In the genomic region with DNA sequence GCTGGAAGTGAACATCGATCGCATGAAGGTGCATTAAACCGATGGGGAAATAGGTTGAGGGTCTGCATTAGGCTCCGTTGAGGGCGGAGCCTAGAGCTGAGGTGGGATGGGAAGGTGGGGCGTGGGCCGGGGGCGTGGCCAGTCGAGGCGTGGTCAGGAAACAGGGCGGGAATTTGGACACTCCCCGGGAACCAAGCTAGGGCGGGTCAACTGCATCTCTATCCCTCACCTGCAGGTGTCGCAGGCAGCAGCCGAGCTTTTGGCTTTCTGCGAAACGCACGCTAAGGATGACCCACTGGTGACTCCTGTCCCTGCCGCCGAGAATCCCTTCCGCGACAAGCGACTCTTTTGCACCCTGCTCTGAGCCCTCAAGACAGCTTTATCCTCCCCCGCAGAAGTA, we compare ENCODE assay signal across 8 mouse cellular contexts. TPM values are rescaled to one million over a fixed set of nuclear protein-coding genes. Genes with fewer than 3 reads are reported as not detected.
A peak's percentile ranks its signal among the peaks of the same experiment; 100 is the strongest.
DNase-seq lines count a peak whose midpoint lies in the region; ATAC-seq and TF ChIP-seq lines count a peak whose summit lies in the region.

No protein-coding gene starts in this region.

- peak overlapping the region; percentile 42 for H3K4me3 ChIP-seq in gastrocnemius, adult 2 months
- peak overlapping the region; percentile 18 for H3K4me3 ChIP-seq in hindbrain, embryonic 15.5 days
- H3K4me3 ChIP-seq in limb, embryonic 12.5 days (replicated peaks): peak overlapping the region; percentile 26
- H3K4me3 ChIP-seq in midbrain, embryonic 13.5 days (replicated peaks): peak overlapping the region; percentile 23

- no peaks in the 10 kb centered on the region for H3K9me3 ChIP-seq in hindbrain, embryonic 15.5 days
- H3K9me3 ChIP-seq in limb, embryonic 12.5 days: no peaks in the 10 kb centered on the region
- no peaks in the 10 kb centered on the region for H3K9me3 ChIP-seq in midbrain, embryonic 13.5 days

- peaks cover 31% of the 10 kb centered on the region for H3K4me1 ChIP-seq in hindbrain, embryonic 15.5 days (replicated peaks)
- H3K4me1 ChIP-seq in limb, embryonic 12.5 days (replicated peaks): peaks cover 54% of the 10 kb centered on the region
- H3K4me1 ChIP-seq in midbrain, embryonic 13.5 days (replicated peaks): peaks cover 50% of the 10 kb centered on the region

- peaks cover 10% of the 10 kb centered on the region; the same call in 1 of the 2 replicates for H3K27me3 ChIP-seq in hindbrain, embryonic 15.5 days
- H3K27me3 ChIP-seq in limb, embryonic 12.5 days: 0 out of 2 replicates have a peak, but pooled peaks cover 6% of the 10 kb centered on the region
- H3K27me3 ChIP-seq in midbrain, embryonic 13.5 days: peaks cover 34% of the 10 kb centered on the region

- 0 out of 2 replicates have a peak overlapping the region, but pooled peaks have one; percentile 34 for H3K9ac ChIP-seq in hindbrain, embryonic 15.5 days
- peak overlapping the region; percentile 31; the same call in 1 of the 2 replicates for H3K9ac ChIP-seq in limb, embryonic 12.5 days (replicated peaks)
- peak overlapping the region; percentile 43 for H3K9ac ChIP-seq in midbrain, embryonic 13.5 days (replicated peaks)

- WGBS in hindbrain, embryonic 15.5 days: 0% methylated on average over 24 of the region's 24 CpGs
- WGBS in limb, embryonic 12.5 days: under 1% methylated on average over 24 of the region's 24 CpGs
- 1% methylated on average over 24 of the region's 24 CpGs for WGBS in midbrain, embryonic 13.5 days

- DNase-seq in ovary, postnatal 14 days (ENCODE audit: low spot score): peak; percentile 70
- DNase-seq in ovary, postnatal 10 days (ENCODE audit: low spot score): no peak
- DNase-seq in cerebellum, postnatal 14 days: peak; percentile 90 to 91
- peak; percentile 87 for DNase-seq in gastrocnemius, adult 2 months
- peak; percentile 69 to 87 for DNase-seq in spleen, postnatal 4 days (ENCODE audit: low spot score in 2 of 2)

- H3K4me2 ChIP-seq in hindbrain, embryonic 15.5 days: peak overlapping the region; percentile 57
- peak overlapping the region; percentile 68 for H3K4me2 ChIP-seq in limb, embryonic 12.5 days
- H3K4me2 ChIP-seq in midbrain, embryonic 13.5 days (replicated peaks): peak overlapping the region; percentile 59

- no peaks in the 10 kb centered on the region for H3K36me3 ChIP-seq in hindbrain, embryonic 15.5 days
- no peaks in the 10 kb centered on the region; the same call in 1 of the 2 replicates for H3K36me3 ChIP-seq in limb, embryonic 12.5 days
- H3K36me3 ChIP-seq in midbrain, embryonic 13.5 days: no peaks in the 10 kb centered on the region

- H3K27ac ChIP-seq in gastrocnemius, adult 2 months: peak overlapping the region; percentile 21
- H3K27ac ChIP-seq in hindbrain, embryonic 15.5 days (replicated peaks): no peak overlapping the region
- H3K27ac ChIP-seq in limb, embryonic 12.5 days: peak overlapping the region; percentile 31; the same call in 1 of the 2 replicates
- peak overlapping the region; percentile 77 for H3K27ac ChIP-seq in midbrain, embryonic 13.5 days

- ATAC-seq in hindbrain, embryonic 15.5 days (ENCODE audit: low FRiP score, low read depth): peak; percentile 21; the same call in 1 of the 2 replicates
- 0 out of 2 replicates have a peak, but pooled peaks have one; percentile 5 for ATAC-seq in limb, embryonic 12.5 days (ENCODE audit: insufficient number of reproducible peaks, insufficient read depth, low FRiP score, low TSS enrichment, low read depth)
- peak; percentile 44 for ATAC-seq in midbrain, embryonic 13.5 days

- intact Hi-C loops in gastrocnemius, adult 2 months (cut with DNase I): loop anchor here (1.0 kb wide), 1 partner anchor 18 kb away; no protein-coding TSS in a partner anchor

- TF ChIP-seq CTCF in gastrocnemius, adult 2 months (IDR thresholded peaks at IDR 0.05): peak; percentile 92

RNA-seq across cellular contexts. Expression of gene Gng8, which starts 3.4 kb away (rescaled TPM):
- total RNA-seq in gastrocnemius, adult 2 months (2021): not detected
- 1.3 and 5.3 TPM in 2 replicates for polyA plus RNA-seq in hindbrain, embryonic 15.5 days (2015; fragmentation: Nextera tagmentation; extraction: Ambion mirVana)
- 13.2 and 16.2 TPM in 2 replicates for polyA plus RNA-seq in limb, embryonic 12.5 days (2016; fragmentation: Nextera tagmentation; extraction: Ambion mirVana)
- 23.4 and 30.8 TPM in 2 replicates for polyA plus RNA-seq in midbrain, embryonic 13.5 days (2015; fragmentation: Nextera tagmentation; extraction: Ambion mirVana)

RNA-seq across cellular contexts. Expression of gene Ptgir, which starts 11.3 kb away (rescaled TPM):
- under 1 TPM; 0.67 to 0.79 TPM for total RNA-seq in gastrocnemius, adult 2 months (2021)
- 0.13 and 0.52 TPM in 2 replicates for polyA plus RNA-seq in hindbrain, embryonic 15.5 days (2015; fragmentation: Nextera tagmentation; extraction: Ambion mirVana)
- polyA plus RNA-seq in limb, embryonic 12.5 days (2016; fragmentation: Nextera tagmentation; extraction: Ambion mirVana): 0.96 and 1.1 TPM in 2 replicates
- polyA plus RNA-seq in midbrain, embryonic 13.5 days (2015; fragmentation: Nextera tagmentation; extraction: Ambion mirVana): 0.41 and 0.54 TPM in 2 replicates

RNA-seq across cellular contexts. Expression of gene Dact3, which starts 19.9 kb away (rescaled TPM):
- total RNA-seq in gastrocnemius, adult 2 months (2021): 1 to 10 TPM in 1 of 2 experiments, under 1 TPM in 1; 0.99 to 1.7 TPM
- 5.1 and 5.6 TPM in 2 replicates for polyA plus RNA-seq in hindbrain, embryonic 15.5 days (2015; fragmentation: Nextera tagmentation; extraction: Ambion mirVana)
- 9.8 and 12.5 TPM in 2 replicates for polyA plus RNA-seq in limb, embryonic 12.5 days (2016; fragmentation: Nextera tagmentation; extraction: Ambion mirVana)
- polyA plus RNA-seq in midbrain, embryonic 13.5 days (2015; fragmentation: Nextera tagmentation; extraction: Ambion mirVana): 2.8 and 2.9 TPM in 2 replicates

RNA-seq across cellular contexts. Expression of gene Calm3, which starts 28.9 kb away (rescaled TPM):
- 100 to 1,000 TPM; 290 to 400 TPM for total RNA-seq in gastrocnemius, adult 2 months (2021)
- polyA plus RNA-seq in hindbrain, embryonic 15.5 days (2015; fragmentation: Nextera tagmentation; extraction: Ambion mirVana): 382 and 391 TPM in 2 replicates
- 108 and 123 TPM in 2 replicates for polyA plus RNA-seq in limb, embryonic 12.5 days (2016; fragmentation: Nextera tagmentation; extraction: Ambion mirVana)
- 297 and 325 TPM in 2 replicates for polyA plus RNA-seq in midbrain, embryonic 13.5 days (2015; fragmentation: Nextera tagmentation; extraction: Ambion mirVana)

RNA-seq across cellular contexts. Expression of gene Pnmal2, which starts 49.5 kb away (rescaled TPM):
- total RNA-seq in gastrocnemius, adult 2 months (2021): under 1 TPM; 0.74 to 0.86 TPM
- 142 and 150 TPM in 2 replicates for polyA plus RNA-seq in hindbrain, embryonic 15.5 days (2015; fragmentation: Nextera tagmentation; extraction: Ambion mirVana)
- 16.6 and 16.9 TPM in 2 replicates for polyA plus RNA-seq in limb, embryonic 12.5 days (2016; fragmentation: Nextera tagmentation; extraction: Ambion mirVana)
- 119 and 120 TPM in 2 replicates for polyA plus RNA-seq in midbrain, embryonic 13.5 days (2015; fragmentation: Nextera tagmentation; extraction: Ambion mirVana)
